Mouse (Mus musculus): ENCODE measurements around the gene Napsa. TPM values are rescaled to one million over a fixed set of nuclear protein-coding genes. Genes with fewer than 3 reads are reported as not detected.

The Napsa gene
- polyA plus RNA-seq, 1 experiment from 2014 or later, result 0.68 TPM

- Histone ChIP-seq H3K9ac (ENCODE audit: low read length) (no peak overlapping the region), H3K4me3 (ENCODE audit: low read depth, low read length) (no peak overlapping the region), H3K4me1 (replicated peaks; ENCODE audit: control insufficient read depth, insufficient read depth, low read length) (no peaks in the 10 kb centered on the region), H3K9me3 (ENCODE audit: control insufficient read depth, low read length) (no peaks in the 10 kb centered on the region), H3K4me2 (ENCODE audit: low read depth, low read length, severe bottlenecking) (no peak overlapping the region), H3K27ac (ENCODE audit: low read depth, low read length) (no peak overlapping the region), H3K27me3 (ENCODE audit: control insufficient read depth, insufficient read depth, low read length) (no peaks in the 10 kb centered on the region), H3K36me3 (ENCODE audit: control insufficient read depth, insufficient read depth, low read length) (no peaks in the 10 kb centered on the region)
- WGBS, result 68% methylated on average over 14 of the region's 14 CpGs
- DNase-seq (ENCODE audit: low spot score), result no peak
- no peak for ATAC-seq (replicated peaks; ENCODE audit: low FRiP score)
Observed at GRCm38 (mm10) chr7:44624828-44625227, 52.6 kb downstream of the Napsa start.

- Histone ChIP-seq H3K9ac (ENCODE audit: low read length) (no peak overlapping the region), H3K4me1 (replicated peaks; ENCODE audit: control insufficient read depth, insufficient read depth, low read length) (no peaks in the 10 kb centered on the region), H3K27ac (ENCODE audit: low read depth, low read length) (no peak overlapping the region), H3K27me3 (ENCODE audit: control insufficient read depth, insufficient read depth, low read length) (no peaks in the 10 kb centered on the region), H3K4me3 (ENCODE audit: low read depth, low read length) (no peak overlapping the region), H3K4me2 (ENCODE audit: low read depth, low read length, severe bottlenecking) (no peak overlapping the region), H3K9me3 (ENCODE audit: control insufficient read depth, low read length) (no peaks in the 10 kb centered on the region), H3K36me3 (ENCODE audit: control insufficient read depth, insufficient read depth, low read length) (no peaks in the 10 kb centered on the region)
- WGBS, result 86% methylated on average over 13 of the region's 13 CpGs
- no peak for DNase-seq (ENCODE audit: low spot score)
- no peak for ATAC-seq (replicated peaks; ENCODE audit: low FRiP score)
Observed at GRCm38 (mm10) chr7:44625241-44626067, 53.3 kb downstream of the Napsa start.

- Histone ChIP-seq H3K4me3 (ENCODE audit: low read depth, low read length) (no peak overlapping the region), H3K27ac (ENCODE audit: low read depth, low read length) (no peak overlapping the region), H3K9ac (ENCODE audit: low read length) (no peak overlapping the region), H3K9me3 (ENCODE audit: control insufficient read depth, low read length) (no peaks in the 10 kb centered on the region), H3K36me3 (ENCODE audit: control insufficient read depth, insufficient read depth, low read length) (no peaks in the 10 kb centered on the region), H3K27me3 (ENCODE audit: control insufficient read depth, insufficient read depth, low read length) (no peaks in the 10 kb centered on the region), H3K4me1 (replicated peaks; ENCODE audit: control insufficient read depth, insufficient read depth, low read length) (no peaks in the 10 kb centered on the region), H3K4me2 (ENCODE audit: low read depth, low read length, severe bottlenecking) (no peak overlapping the region)
- WGBS, result 67% methylated on average over 1 of the region's 1 CpGs
- DNase-seq (ENCODE audit: low spot score), result no peak
- no peak for ATAC-seq (replicated peaks; ENCODE audit: low FRiP score)
Observed at GRCm38 (mm10) chr7:44626068-44626385, 53.8 kb downstream of the Napsa start.

- Histone ChIP-seq H3K27me3 (ENCODE audit: control insufficient read depth, insufficient read depth, low read length) (no peaks in the 10 kb centered on the region), H3K9me3 (ENCODE audit: control insufficient read depth, low read length) (no peaks in the 10 kb centered on the region), H3K4me2 (ENCODE audit: low read depth, low read length, severe bottlenecking) (no peak overlapping the region), H3K4me3 (ENCODE audit: low read depth, low read length) (no peak overlapping the region), H3K4me1 (replicated peaks; ENCODE audit: control insufficient read depth, insufficient read depth, low read length) (no peaks in the 10 kb centered on the region), H3K27ac (ENCODE audit: low read depth, low read length) (no peak overlapping the region), H3K36me3 (ENCODE audit: control insufficient read depth, insufficient read depth, low read length) (no peaks in the 10 kb centered on the region), H3K9ac (ENCODE audit: low read length) (no peak overlapping the region)
- ATAC-seq (replicated peaks; ENCODE audit: low FRiP score), result no peak
- WGBS, result 85% methylated on average over 13 of the region's 13 CpGs
- DNase-seq (ENCODE audit: low spot score), result no peak
Observed at GRCm38 (mm10) chr7:44626966-44627365, 54.8 kb downstream of the Napsa start.

GRCm38 (mm10) chr7:44628402-44629034 lies 56.3 kb downstream of the Napsa start:
- WGBS, result 89% methylated on average over 15 of the region's 15 CpGs

DNA sequence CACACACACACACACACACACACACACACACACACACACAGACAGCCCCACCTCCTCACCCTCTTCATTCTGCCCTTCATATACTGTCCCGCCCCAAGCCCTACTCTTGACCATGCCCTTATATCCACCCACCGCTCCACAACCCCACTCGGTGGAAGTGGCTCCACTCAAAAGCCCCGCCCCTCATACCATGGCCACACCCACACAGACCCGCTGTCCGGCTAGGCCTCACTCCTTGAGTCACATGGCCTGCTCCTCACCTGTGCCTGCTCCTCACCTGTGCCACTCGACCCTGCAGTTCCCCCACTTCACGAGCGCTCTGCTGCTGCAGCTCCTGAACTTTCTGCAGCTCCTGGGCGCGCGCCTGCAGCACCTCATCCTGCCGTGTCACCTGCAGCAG lies 58.3 kb downstream of the Napsa start:
- Histone ChIP-seq H3K36me3 (ENCODE audit: control insufficient read depth, insufficient read depth, low read length) (no peaks in the 10 kb centered on the region), H3K4me2 (ENCODE audit: low read depth, low read length, severe bottlenecking) (no peak overlapping the region), H3K4me3 (ENCODE audit: low read depth, low read length) (no peak overlapping the region), H3K27ac (ENCODE audit: low read depth, low read length) (no peak overlapping the region), H3K9me3 (ENCODE audit: control insufficient read depth, low read length) (no peaks in the 10 kb centered on the region), H3K4me1 (replicated peaks; ENCODE audit: control insufficient read depth, insufficient read depth, low read length) (no peaks in the 10 kb centered on the region), H3K9ac (ENCODE audit: low read length) (no peak overlapping the region), H3K27me3 (ENCODE audit: control insufficient read depth, insufficient read depth, low read length) (no peaks in the 10 kb centered on the region)
- DNase-seq (ENCODE audit: low spot score), result no peak
- no peak for ATAC-seq (replicated peaks; ENCODE audit: low FRiP score)
- WGBS, result 76% methylated on average over 13 of the region's 13 CpGs

More at GRCm38 (mm10) chr7:44628402-44629034, 56.3 kb downstream of the Napsa start:
- Histone ChIP-seq H3K4me3 (ENCODE audit: low read depth, low read length) (no peak overlapping the region), H3K27me3 (ENCODE audit: control insufficient read depth, insufficient read depth, low read length) (no peaks in the 10 kb centered on the region), H3K4me1 (replicated peaks; ENCODE audit: control insufficient read depth, insufficient read depth, low read length) (no peaks in the 10 kb centered on the region), H3K27ac (ENCODE audit: low read depth, low read length) (no peak overlapping the region), H3K9ac (ENCODE audit: low read length) (no peak overlapping the region), H3K4me2 (ENCODE audit: low read depth, low read length, severe bottlenecking) (no peak overlapping the region), H3K36me3 (ENCODE audit: control insufficient read depth, insufficient read depth, low read length) (no peaks in the 10 kb centered on the region), H3K9me3 (ENCODE audit: control insufficient read depth, low read length) (no peaks in the 10 kb centered on the region)
- no peak for ATAC-seq (replicated peaks; ENCODE audit: low FRiP score)
- DNase-seq (ENCODE audit: low spot score), result no peak

GRCm38 (mm10) chr7:44632676-44633075 lies 60.5 kb downstream of the Napsa start:
- no peak for ATAC-seq (replicated peaks; ENCODE audit: low FRiP score)
- Histone ChIP-seq H3K9ac (ENCODE audit: low read length) (no peak overlapping the region), H3K36me3 (ENCODE audit: control insufficient read depth, insufficient read depth, low read length) (no peaks in the 10 kb centered on the region), H3K4me3 (ENCODE audit: low read depth, low read length) (no peak overlapping the region), H3K4me2 (ENCODE audit: low read depth, low read length, severe bottlenecking) (no peak overlapping the region), H3K9me3 (ENCODE audit: control insufficient read depth, low read length) (no peaks in the 10 kb centered on the region), H3K27ac (ENCODE audit: low read depth, low read length) (no peak overlapping the region), H3K4me1 (replicated peaks; ENCODE audit: control insufficient read depth, insufficient read depth, low read length) (no peaks in the 10 kb centered on the region), H3K27me3 (ENCODE audit: control insufficient read depth, insufficient read depth, low read length) (no peaks in the 10 kb centered on the region)
- no peak for DNase-seq (ENCODE audit: low spot score)
- 32% methylated on average over 12 of the region's 13 CpGs for WGBS

GRCm38 (mm10) chr7:44633407-44633806 lies 61.2 kb downstream of the Napsa start:
- Histone ChIP-seq H3K27ac (ENCODE audit: low read depth, low read length) (no peak overlapping the region), H3K27me3 (ENCODE audit: control insufficient read depth, insufficient read depth, low read length) (peaks cover 3% of the 10 kb centered on the region), H3K4me2 (ENCODE audit: low read depth, low read length, severe bottlenecking) (no peak overlapping the region), H3K36me3 (ENCODE audit: control insufficient read depth, insufficient read depth, low read length) (no peaks in the 10 kb centered on the region), H3K9me3 (ENCODE audit: control insufficient read depth, low read length) (no peaks in the 10 kb centered on the region), H3K9ac (ENCODE audit: low read length) (no peak overlapping the region), H3K4me1 (replicated peaks; ENCODE audit: control insufficient read depth, insufficient read depth, low read length) (no peaks in the 10 kb centered on the region), H3K4me3 (ENCODE audit: low read depth, low read length) (no peak overlapping the region)
- DNase-seq (ENCODE audit: low spot score) (no peak), ATAC-seq (replicated peaks; ENCODE audit: low FRiP score) (no peak)
- WGBS, result 15% methylated on average over 15 of the region's 15 CpGs

Measured in forebrain, embryonic 11.5 days (tissue).